Mouse (Mus musculus): ENCODE results near the gene Arl4c.

- TF ChIP-seq CTCF (IDR thresholded peaks at IDR 0.05; ENCODE audit: borderline replicate concordance, insufficient read depth, low read depth, low read length), result no peak
- no peak for TF ChIP-seq POLR2A (IDR thresholded peaks at IDR 0.05; ENCODE audit: borderline replicate concordance, insufficient read depth, low read length)
Observed at GRCm38 (mm10) chr1:88643181-88643823, 58.7 kb downstream of the Arl4c start.
